Mouse (Mus musculus): ENCODE measurements around the gene Strc.

The Strc gene

GRCm38 (mm10) chr2:121354820-121355592, 32.0 kb downstream of the Strc start, which contains the start of gene Ppip5k1:
Ppip5k1 (minus strand) TSS chr2:121355396.
- DNase-seq (ENCODE audit: low spot score in 2 of 2), result peak; percentile 91 to 95

GRCm38 (mm10) chr2:121354378-121354777, 32.6 kb downstream of the Strc start:
- no peak for DNase-seq (ENCODE audit: low spot score in 2 of 2)

GRCm38 (mm10) chr2:121353156-121353555, 33.8 kb downstream of the Strc start:
- no peak for DNase-seq (ENCODE audit: low spot score in 2 of 2)

- no peak for DNase-seq (ENCODE audit: low spot score in 2 of 2)
Observed at GRCm38 (mm10) chr2:121339057-121339456, 47.9 kb downstream of the Strc start.

GRCm38 (mm10) chr2:121329492-121329891, 57.5 kb downstream of the Strc start:
- DNase-seq (ENCODE audit: low spot score in 2 of 2), result no peak

- no peak for DNase-seq (ENCODE audit: low spot score in 2 of 2)
Observed at GRCm38 (mm10) chr2:121323693-121324470, 63.1 kb downstream of the Strc start.

GRCm38 (mm10) chr2:121323041-121323440, 63.9 kb downstream of the Strc start:
- DNase-seq (ENCODE audit: low spot score in 2 of 2), result no peak

- no peak for DNase-seq (ENCODE audit: low spot score in 2 of 2)
Observed at GRCm38 (mm10) chr2:121316278-121316677, 70.7 kb downstream of the Strc start.

Data from urinary bladder, adult 18-20 months (tissue).